Comparison of ENCODE assay signal across 7 mouse cellular contexts in genomic region chr2:157077160-157077559, GRCm38 (mm10). TPM values are rescaled to one million over a fixed set of nuclear protein-coding genes. Genes with fewer than 3 reads are reported as not detected.
DNase-seq lines count a peak whose midpoint lies in the region; ATAC-seq and TF ChIP-seq lines count a peak whose summit lies in the region.

No protein-coding gene starts in this region.

- peak overlapping the region; percentile 68 for H3K4me3 ChIP-seq in C2C12 (ENCODE audit: insufficient read depth, poor library complexity, severe bottlenecking)
- H3K4me3 ChIP-seq in embryonic facial prominence, embryonic 15.5 days (replicated peaks), result peak overlapping the region; percentile 88
- peak overlapping the region; percentile 88 for H3K4me3 ChIP-seq in intestine, embryonic 15.5 days (replicated peaks)

- no peaks in the 10 kb centered on the region for H3K9me3 ChIP-seq in embryonic facial prominence, embryonic 15.5 days (replicated peaks)
- no peaks in the 10 kb centered on the region for H3K9me3 ChIP-seq in intestine, embryonic 15.5 days

- peaks cover 61% of the 10 kb centered on the region for H3K4me1 ChIP-seq in embryonic facial prominence, embryonic 15.5 days
- peaks cover 56% of the 10 kb centered on the region for H3K4me1 ChIP-seq in intestine, embryonic 15.5 days (replicated peaks)

- H3K27me3 ChIP-seq in C2C12 (ENCODE audit: control insufficient read depth, insufficient read depth, insufficient read length), result no peaks in the 10 kb centered on the region
- H3K27me3 ChIP-seq in embryonic facial prominence, embryonic 15.5 days, result no peaks in the 10 kb centered on the region
- no peaks in the 10 kb centered on the region for H3K27me3 ChIP-seq in intestine, embryonic 15.5 days (replicated peaks)

- peak overlapping the region; percentile 78 for H3K4me2 ChIP-seq in embryonic facial prominence, embryonic 15.5 days (replicated peaks)
- H3K4me2 ChIP-seq in intestine, embryonic 15.5 days (replicated peaks), result peak overlapping the region; percentile 85

- 11% methylated on average over 5 of the region's 5 CpGs for WGBS in embryonic facial prominence, embryonic 15.5 days
- 22% methylated on average over 5 of the region's 5 CpGs for WGBS in intestine, embryonic 15.5 days

- peak overlapping the region; percentile 95 for H3ac ChIP-seq in C2C12 (ENCODE audit: control insufficient read depth, insufficient read length, low read depth)

- peaks cover 51% of the 10 kb centered on the region for H3K79me3 ChIP-seq in C2C12 (ENCODE audit: low read depth)

- H3K9ac ChIP-seq in embryonic facial prominence, embryonic 15.5 days, result peak overlapping the region; percentile 95
- H3K9ac ChIP-seq in intestine, embryonic 15.5 days, result peak overlapping the region; percentile 89

- no peak for TF ChIP-seq CTCF in C2C12 (IDR thresholded peaks at IDR 0.05; ENCODE audit: control insufficient read depth, insufficient read depth, insufficient read length)

- peak; percentile 66 for DNase-seq in Muller cell, postnatal 12 days (ENCODE audit: inconsistent ontology term)
- DNase-seq in lung, postnatal 4 days, result peak; percentile 68 to 85
- no peak for DNase-seq in embryo, embryonic 11 days

- H3K27ac ChIP-seq in embryonic facial prominence, embryonic 15.5 days (replicated peaks), result peak overlapping the region; percentile 96
- H3K27ac ChIP-seq in intestine, embryonic 15.5 days, result peak overlapping the region; percentile 95

- ATAC-seq in embryonic facial prominence, embryonic 15.5 days (ENCODE audit: insufficient number of reproducible peaks, low FRiP score, low TSS enrichment, low read depth), result no peak
- no peak for ATAC-seq in intestine, embryonic 15.5 days
- no peak for ATAC-seq in frontal cortex, adult (ENCODE audit: low TSS enrichment)

- peaks cover 19% of the 10 kb centered on the region for H3K36me3 ChIP-seq in C2C12 (ENCODE audit: control insufficient read depth, insufficient read depth)
- no peaks in the 10 kb centered on the region for H3K36me3 ChIP-seq in embryonic facial prominence, embryonic 15.5 days
- no peaks in the 10 kb centered on the region for H3K36me3 ChIP-seq in intestine, embryonic 15.5 days

- peaks cover 66% of the 10 kb centered on the region for H3K79me2 ChIP-seq in C2C12 (ENCODE audit: control insufficient read depth, insufficient read depth)

TF ChIP-seq in C2C12, 6 proteins besides CTCF, POLR2A, EP300 and RAD21:
- TF ChIP-seq MYOD1 (IDR thresholded peaks at IDR 0.05; ENCODE audit: control insufficient read depth, insufficient read length, low read depth) (no peak), FOSL1 (IDR thresholded peaks at IDR 0.05; ENCODE audit: insufficient read depth, low read length, poor library complexity, severe bottlenecking) (no peak), CEBPB (IDR thresholded peaks at IDR 0.05; ENCODE audit: low read depth) (no peak), MAX (IDR thresholded peaks at IDR 0.05) (no peak), MYOG (IDR thresholded peaks at IDR 0.05; ENCODE audit: control insufficient read depth, extremely low read depth, insufficient read length) (no peak), USF1 (IDR thresholded peaks at IDR 0.05; ENCODE audit: low read depth) (no peak)

RNA-seq across cellular contexts. Expression of gene Soga1, which starts 1.9 kb away (rescaled TPM):
- 13.9 TPM for polyA plus RNA-seq in C2C12 (2012; fragmentation: generic; extraction: Trizol)
- polyA plus RNA-seq in embryonic facial prominence, embryonic 15.5 days (2015; fragmentation: Nextera tagmentation; extraction: Ambion mirVana), result 3.5 and 4.4 TPM in 2 replicates
- 2.0 and 2.3 TPM in 2 replicates for polyA plus RNA-seq in intestine, embryonic 15.5 days (2015; fragmentation: Nextera tagmentation; extraction: Ambion mirVana)

RNA-seq across cellular contexts. Expression of gene Tldc2, which starts 9.7 kb away (rescaled TPM):
- not detected for polyA plus RNA-seq in C2C12 (2012; fragmentation: generic; extraction: Trizol)
- not detected in 2 replicates for polyA plus RNA-seq in embryonic facial prominence, embryonic 15.5 days (2015; fragmentation: Nextera tagmentation; extraction: Ambion mirVana)
- polyA plus RNA-seq in intestine, embryonic 15.5 days (2015; fragmentation: Nextera tagmentation; extraction: Ambion mirVana), result not detected in 2 replicates

RNA-seq across cellular contexts. Expression of gene Samhd1, which starts 57.9 kb away (rescaled TPM):
- 30.2 TPM for polyA plus RNA-seq in C2C12 (2012; fragmentation: generic; extraction: Trizol)
- 22.7 and 24.0 TPM in 2 replicates for polyA plus RNA-seq in embryonic facial prominence, embryonic 15.5 days (2015; fragmentation: Nextera tagmentation; extraction: Ambion mirVana)
- 23.5 and 23.7 TPM in 2 replicates for polyA plus RNA-seq in intestine, embryonic 15.5 days (2015; fragmentation: Nextera tagmentation; extraction: Ambion mirVana)
